Mouse (Mus musculus) limb, embryonic 13.5 days (tissue): Measurements from ENCODE around the gene Itgb4. TPM values are rescaled to one million over a fixed set of nuclear protein-coding genes. Genes with fewer than 3 reads are reported as not detected.

Experiments used
- ATAC-seq: fragments of 200-750 bp; cut with Nextera tagmentation; 2 replicates; pipeline ENCODE4 v1.8.0; 2017; ENCODE audit warnings: low read depth, moderate number of reproducible peaks, moderate TSS enrichment; ENCODE audit not compliant: low FRiP score
- H3K27ac ChIP-seq: fragments of 300-500 bp; sonication (generic); 2 replicates; pipeline ENCODE4 v1.5.1; 2015; ENCODE audit warnings: inconsistent platforms, mild to moderate bottlenecking, moderate library complexity
- H3K27me3 ChIP-seq: fragments of 300-500 bp; sonication (generic); 2 replicates; pipeline ENCODE4 v1.6.1; 2015; ENCODE audit warnings: mild to moderate bottlenecking, inconsistent platforms
- H3K36me3 ChIP-seq: fragments of 300-500 bp; sonication (generic); 2 replicates; pipeline ENCODE4 v1.6.1; 2015; ENCODE audit warnings: inconsistent platforms, mild to moderate bottlenecking, moderate library complexity
- H3K4me1 ChIP-seq: fragments of 300-500 bp; sonication (generic); 2 replicates; pipeline ENCODE4 v1.6.1; 2015; ENCODE audit warnings: inconsistent platforms
- H3K4me2 ChIP-seq: fragments of 300-500 bp; sonication (generic); replicated peaks from 2 replicates; pipeline ENCODE4 v1.6.1; 2015; ENCODE audit warnings: inconsistent platforms, mild to moderate bottlenecking, moderate library complexity
- H3K4me3 ChIP-seq: fragments of 300-500 bp; sonication (generic); 2 replicates; pipeline ENCODE4 v1.5.1; 2015; ENCODE audit warnings: moderate library complexity, mild to moderate bottlenecking, inconsistent platforms
- H3K9ac ChIP-seq: fragments of 300-500 bp; sonication (generic); 2 replicates; pipeline ENCODE4 v1.6.1; 2015; ENCODE audit warnings: mild to moderate bottlenecking, inconsistent platforms
- H3K9me3 ChIP-seq: fragments of 300-500 bp; sonication (generic); 2 replicates; pipeline ENCODE4 v1.6.1; 2016; ENCODE audit warnings: inconsistent platforms
- WGBS: fragments of 180-500 bp; shearing (Covaris S2); methylation state at CpG from one replicate; pipeline ENCODE4 v1.1.7; 2015; 5-methylcytosine and 5-hydroxymethylcytosine counted together
- polyA plus RNA-seq: library from polyadenylated mRNA; unstranded; fragments of >200 nt; fragmentation: Nextera tagmentation; extraction: Ambion mirVana; gene quantifications from 2 replicates; pipeline ENCODE4 v1.2.1, GENCODE M21; 2015

Gene Itgb4
- polyA plus RNA-seq: 5.2 and 6.3 TPM in 2 replicates

GRCm38 (mm10) chr11:115974309-115975082 lies at the start of gene Itgb4:
Itgb4 (plus strand) TSS chr11:115974709.
- peak; percentile 40; the same call in 1 of the 2 replicates for ATAC-seq
- peaks cover 61% of the 10 kb centered on the region for H3K27me3 ChIP-seq

GRCm38 (mm10) chr11:115929031-115929430 lies 45.5 kb upstream of the Itgb4 start:
- H3K27ac ChIP-seq: no peak overlapping the region
- H3K4me1 ChIP-seq: peaks cover 11% of the 10 kb centered on the region
- no peaks in the 10 kb centered on the region for H3K9me3 ChIP-seq
- ATAC-seq: no peak
- H3K36me3 ChIP-seq: peaks cover 46% of the 10 kb centered on the region
- no peak overlapping the region for H3K4me3 ChIP-seq
- no peaks in the 10 kb centered on the region for H3K27me3 ChIP-seq
- H3K4me2 ChIP-seq: no peak overlapping the region
- WGBS: 91% methylated on average over 8 of the region's 8 CpGs
- no peak overlapping the region for H3K9ac ChIP-seq

More at GRCm38 (mm10) chr11:115974309-115975082, at the start of gene Itgb4:
- peak within 1 kb of the TSS; percentile 48 for H3K4me3 ChIP-seq
- peaks cover 12% of the 10 kb centered on the region for H3K4me1 ChIP-seq
- peak within 1 kb of the TSS; percentile 72 for H3K4me2 ChIP-seq
- H3K27ac ChIP-seq: no peak within 1 kb of the TSS; the same call in 1 of the 2 replicates
- peak within 1 kb of the TSS; percentile 59 for H3K9ac ChIP-seq
- 10% methylated on average over 49 of the region's 58 CpGs for WGBS
- no peaks in the 10 kb centered on the region for H3K9me3 ChIP-seq
- H3K36me3 ChIP-seq: no peaks in the 10 kb centered on the region

- Histone ChIP-seq H3K4me2 (no peak overlapping the region), H3K9ac (no peak overlapping the region), H3K4me3 (no peak overlapping the region), H3K27ac (no peak overlapping the region), H3K27me3 (no peaks in the 10 kb centered on the region), H3K36me3 (peaks cover 38% of the 10 kb centered on the region), H3K4me1 (peaks cover 19% of the 10 kb centered on the region), H3K9me3 (no peaks in the 10 kb centered on the region)
- ATAC-seq: no peak
- 74% methylated on average over 3 of the region's 3 CpGs for WGBS
Measured at GRCm38 (mm10) chr11:115929818-115930217, 44.7 kb upstream of the Itgb4 start.

- H3K4me2 ChIP-seq: no peak overlapping the region
- no peak overlapping the region for H3K27ac ChIP-seq
- peaks cover 25% of the 10 kb centered on the region for H3K4me1 ChIP-seq
- WGBS: 75% methylated on average over 3 of the region's 3 CpGs
- H3K9ac ChIP-seq: no peak overlapping the region
- no peaks in the 10 kb centered on the region for H3K9me3 ChIP-seq
- H3K27me3 ChIP-seq: no peaks in the 10 kb centered on the region
- ATAC-seq: no peak
- H3K4me3 ChIP-seq: no peak overlapping the region
- peaks cover 36% of the 10 kb centered on the region for H3K36me3 ChIP-seq
Measured at GRCm38 (mm10) chr11:115931235-115931634, 43.3 kb upstream of the Itgb4 start.

- H3K9me3 ChIP-seq: no peaks in the 10 kb centered on the region
- H3K36me3 ChIP-seq: peaks cover 41% of the 10 kb centered on the region
- H3K9ac ChIP-seq: peak within 1 kb of the TSS; percentile 90
- no peaks in the 10 kb centered on the region for H3K27me3 ChIP-seq
- under 1% methylated on average over 28 of the region's 28 CpGs for WGBS
- peak within 1 kb of the TSS; percentile 94 for H3K4me2 ChIP-seq
- peaks cover 25% of the 10 kb centered on the region for H3K4me1 ChIP-seq
- no peak within 1 kb of the TSS for H3K27ac ChIP-seq
- peak; percentile 97 for ATAC-seq
- H3K4me3 ChIP-seq: peak within 1 kb of the TSS; percentile 96
Measured at GRCm38 (mm10) chr11:115933108-115933746, 41.3 kb upstream of the Itgb4 start, which contains the start of the genes Sap30bp and Recql5. Sap30bp (plus strand) TSS chr11:115933282. Recql5 (minus strand) TSS chr11:115933477.

GRCm38 (mm10) chr11:115933747-115934110 lies 40.8 kb upstream of the Itgb4 start:
- ATAC-seq: no peak
- Histone ChIP-seq H3K4me1 (peaks cover 25% of the 10 kb centered on the region), H3K36me3 (peaks cover 39% of the 10 kb centered on the region), H3K4me2 (peak overlapping the region; percentile 76), H3K27me3 (no peaks in the 10 kb centered on the region), H3K4me3 (peak overlapping the region; percentile 96), H3K27ac (no peak overlapping the region), H3K9me3 (no peaks in the 10 kb centered on the region), H3K9ac (peak overlapping the region; percentile 90)
- WGBS: under 1% methylated on average over 16 of the region's 16 CpGs

- Histone ChIP-seq H3K4me3 (no peak overlapping the region), H3K4me1 (peaks cover 6% of the 10 kb centered on the region; the same call in 1 of the 2 replicates), H3K9me3 (no peaks in the 10 kb centered on the region), H3K36me3 (peaks cover 86% of the 10 kb centered on the region), H3K9ac (no peak overlapping the region), H3K27ac (no peak overlapping the region), H3K27me3 (no peaks in the 10 kb centered on the region), H3K4me2 (no peak overlapping the region)
- WGBS: 41% methylated on average over 6 of the region's 6 CpGs
- ATAC-seq: no peak
Measured at GRCm38 (mm10) chr11:115939690-115940329, 34.7 kb upstream of the Itgb4 start.

- H3K4me1 ChIP-seq: no peaks in the 10 kb centered on the region
- H3K9me3 ChIP-seq: no peaks in the 10 kb centered on the region
- no peaks in the 10 kb centered on the region for H3K27me3 ChIP-seq
- 90% methylated on average over 7 of the region's 7 CpGs for WGBS
- H3K36me3 ChIP-seq: peaks cover 91% of the 10 kb centered on the region
- H3K4me3 ChIP-seq: no peak overlapping the region
- ATAC-seq: no peak
- H3K9ac ChIP-seq: no peak overlapping the region
- no peak overlapping the region for H3K27ac ChIP-seq
- no peak overlapping the region for H3K4me2 ChIP-seq
Measured at GRCm38 (mm10) chr11:115941980-115942379, 32.5 kb upstream of the Itgb4 start.

GRCm38 (mm10) chr11:115945247-115945646 lies 29.3 kb upstream of the Itgb4 start:
- no peak overlapping the region for H3K4me2 ChIP-seq
- WGBS: 78% methylated on average over 8 of the region's 8 CpGs
- H3K27ac ChIP-seq: 0 out of 2 replicates have a peak overlapping the region, but pooled peaks have one; percentile 48
- H3K9me3 ChIP-seq: no peaks in the 10 kb centered on the region
- no peaks in the 10 kb centered on the region for H3K27me3 ChIP-seq
- H3K4me1 ChIP-seq: 0 out of 2 replicates have a peak, but pooled peaks cover 7% of the 10 kb centered on the region
- ATAC-seq: no peak
- H3K36me3 ChIP-seq: peaks cover 95% of the 10 kb centered on the region
- no peak overlapping the region for H3K9ac ChIP-seq
- H3K4me3 ChIP-seq: no peak overlapping the region

- Histone ChIP-seq H3K4me2 (no peak overlapping the region), H3K9ac (no peak overlapping the region), H3K4me1 (0 out of 2 replicates have a peak, but pooled peaks cover 7% of the 10 kb centered on the region), H3K4me3 (no peak overlapping the region), H3K36me3 (peaks cover 95% of the 10 kb centered on the region), H3K9me3 (no peaks in the 10 kb centered on the region), H3K27me3 (no peaks in the 10 kb centered on the region), H3K27ac (no peak overlapping the region; the same call in 1 of the 2 replicates)
- ATAC-seq: no peak
- WGBS: 84% methylated on average over 9 of the region's 9 CpGs
Measured at GRCm38 (mm10) chr11:115946221-115946828, 28.2 kb upstream of the Itgb4 start.

GRCm38 (mm10) chr11:115948316-115948715 lies 26.2 kb upstream of the Itgb4 start:
- ATAC-seq: no peak
- 89% methylated on average over 9 of the region's 9 CpGs for WGBS
- no peak overlapping the region for H3K4me3 ChIP-seq
- no peak overlapping the region for H3K9ac ChIP-seq
- H3K4me1 ChIP-seq: 0 out of 2 replicates have a peak, but pooled peaks cover 7% of the 10 kb centered on the region
- H3K27me3 ChIP-seq: no peaks in the 10 kb centered on the region
- no peaks in the 10 kb centered on the region for H3K9me3 ChIP-seq
- no peak overlapping the region for H3K4me2 ChIP-seq
- peaks cover 97% of the 10 kb centered on the region for H3K36me3 ChIP-seq
- H3K27ac ChIP-seq: no peak overlapping the region
